Mouse (Mus musculus) lung, adult 2 months (tissue): ENCODE measurements around the gene Mvb12a.

ENCODE experiments used
- CTCF ChIP-seq: fragments of 200-500 bp; IDR thresholded peaks from 2 replicates; pipeline ENCODE4 v1.5.1; 2011; ENCODE audit warnings: mild to moderate bottlenecking, low read length, control low read depth; ENCODE audit not compliant: insufficient read depth
- POLR2A ChIP-seq: fragments of 200-500 bp; IDR thresholded peaks from 2 replicates; pipeline ENCODE4 v1.6.1; 2011; ENCODE audit warnings: low read depth, mild to moderate bottlenecking, control low read depth, low read length, borderline replicate concordance; ENCODE audit errors: extremely low read depth

DNA sequence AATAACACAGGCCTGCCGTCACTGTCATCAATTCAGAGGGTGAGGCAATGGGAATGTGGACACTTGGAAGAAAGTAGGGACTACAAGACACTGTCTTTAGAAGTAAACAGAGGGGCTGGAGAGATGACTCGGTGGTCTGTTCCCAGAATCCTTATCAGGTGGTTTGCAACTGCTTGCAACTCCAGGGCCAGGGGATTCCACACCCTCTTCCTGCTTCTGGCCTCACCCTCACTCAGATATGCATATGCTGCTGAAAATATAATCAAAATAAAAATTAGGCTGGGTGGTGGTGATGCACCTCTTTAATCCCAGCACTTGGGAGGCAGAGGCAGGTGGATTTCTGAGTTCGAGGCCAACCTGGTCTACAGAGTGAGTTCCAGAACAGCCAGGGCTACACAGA lies 17.3 kb downstream of the Mvb12a start:
- TF ChIP-seq POLR2A (no peak), CTCF (no peak)
